Mouse (Mus musculus) spleen, adult 18-20 months (tissue): ENCODE data around the gene Gna13.
A peak's percentile ranks its signal among the peaks of the same experiment; 100 is the strongest.
"Not testable (repeated sequence)": the region's sequence is repeated elsewhere in the genome, so short reads cannot be mapped to it uniquely, and the experiment has no call there.

Source experiments
- DNase-seq, 2 experiments: peaks; one replicate each; pipeline ENCODE4 v3.0.0; 2022; ENCODE audit warnings: mixed read lengths in 2 of 2

Gna13 gene

DNA sequence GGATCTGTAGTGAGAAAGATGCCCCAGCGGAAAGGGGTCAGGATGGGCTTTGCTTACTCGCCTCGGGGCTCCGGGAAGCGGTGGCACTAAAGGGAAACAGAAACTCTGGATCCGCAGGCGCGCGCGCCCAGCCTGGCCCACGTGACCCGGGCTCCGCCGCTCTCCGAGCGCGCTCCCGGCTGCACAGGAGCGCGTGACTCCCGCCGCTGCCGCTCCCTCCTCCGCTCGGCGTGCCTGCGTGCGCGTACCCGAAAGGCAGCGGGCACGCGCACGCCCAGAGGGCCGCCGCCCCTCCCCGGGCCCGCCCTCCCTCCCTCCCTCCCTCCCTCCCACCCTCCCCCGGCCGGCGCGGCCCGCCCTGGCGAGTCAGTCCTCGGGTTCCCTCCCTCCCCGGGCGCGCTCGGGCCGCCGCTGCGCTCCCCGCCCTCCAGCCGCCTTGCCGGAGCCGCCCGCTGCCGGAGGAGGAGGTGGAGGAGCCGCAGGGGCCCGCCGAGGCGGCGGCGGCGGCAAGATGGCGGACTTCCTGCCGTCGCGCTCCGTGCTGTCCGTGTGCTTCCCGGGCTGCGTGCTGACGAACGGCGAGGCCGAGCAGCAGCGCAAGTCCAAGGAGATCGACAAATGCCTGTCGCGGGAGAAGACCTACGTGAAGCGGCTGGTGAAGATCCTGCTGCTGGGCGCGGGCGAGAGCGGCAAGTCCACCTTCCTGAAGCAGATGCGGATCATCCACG, at the start of gene Gna13:
Gna13 (plus strand) TSS at position 369 of the 728 bp plus-strand sequence.
- peak; percentile 83 to 85 for DNase-seq

DNA sequence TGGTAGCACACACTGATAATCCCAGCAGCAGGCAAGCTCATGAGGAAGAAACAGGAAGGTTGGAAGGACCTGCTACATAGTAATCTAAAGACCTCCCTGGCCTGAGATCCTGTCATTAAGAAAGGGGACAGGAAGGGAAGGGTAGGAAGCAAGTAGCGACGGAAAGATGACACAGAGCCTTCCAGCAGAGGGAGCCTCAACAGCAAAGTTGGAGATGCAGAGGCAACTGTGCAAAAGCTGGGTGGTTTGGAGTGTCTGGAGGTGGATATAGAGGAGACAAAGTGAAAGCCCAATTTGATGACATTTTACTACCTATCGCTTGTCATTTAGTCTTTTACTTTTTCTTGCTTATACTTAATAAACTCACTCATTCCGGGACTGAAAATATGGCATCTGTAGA, 45.7 kb upstream of the Gna13 start:
- peak in 1 of 2 experiments; percentile 40 for DNase-seq

DNA sequence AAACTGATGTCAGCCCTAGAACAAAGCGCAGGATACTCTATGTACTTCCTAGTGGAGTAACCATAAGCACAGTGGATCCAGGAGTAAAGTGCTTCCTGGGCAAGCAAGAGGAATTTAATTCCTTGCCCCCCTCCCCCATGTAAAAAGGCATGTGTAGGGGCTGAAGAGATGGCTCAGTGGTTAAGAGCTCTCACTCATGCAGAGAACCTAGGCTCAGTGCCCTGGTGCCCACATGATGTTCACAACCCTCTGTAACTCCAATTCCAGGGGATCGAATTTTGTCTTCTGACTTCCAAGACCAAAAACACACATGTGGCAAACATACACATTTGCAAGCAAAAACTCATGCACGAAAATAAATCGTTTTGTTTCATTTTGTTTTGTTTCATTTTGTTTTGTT, 43.2 kb upstream of the Gna13 start:
- no peak for DNase-seq

DNA sequence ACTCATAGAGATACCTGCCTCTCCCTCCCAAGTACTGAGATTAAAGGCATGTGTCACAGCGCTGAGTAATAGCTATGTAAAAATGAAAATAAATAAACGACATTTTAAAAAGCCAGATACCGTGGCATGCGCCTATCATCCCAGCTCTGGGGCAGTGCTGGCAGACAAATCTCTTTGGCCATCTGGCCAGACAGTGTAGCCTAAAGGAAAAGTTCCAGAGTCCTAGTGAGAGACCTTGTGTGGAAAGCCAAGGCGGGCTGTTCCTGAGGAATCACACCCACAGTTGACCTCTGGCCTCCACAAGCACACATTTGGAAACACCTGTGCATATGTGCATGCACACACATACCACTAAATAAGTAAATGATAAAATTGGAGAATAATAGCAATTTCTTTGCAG, 42.7 kb upstream of the Gna13 start:
- no peak for DNase-seq

DNA sequence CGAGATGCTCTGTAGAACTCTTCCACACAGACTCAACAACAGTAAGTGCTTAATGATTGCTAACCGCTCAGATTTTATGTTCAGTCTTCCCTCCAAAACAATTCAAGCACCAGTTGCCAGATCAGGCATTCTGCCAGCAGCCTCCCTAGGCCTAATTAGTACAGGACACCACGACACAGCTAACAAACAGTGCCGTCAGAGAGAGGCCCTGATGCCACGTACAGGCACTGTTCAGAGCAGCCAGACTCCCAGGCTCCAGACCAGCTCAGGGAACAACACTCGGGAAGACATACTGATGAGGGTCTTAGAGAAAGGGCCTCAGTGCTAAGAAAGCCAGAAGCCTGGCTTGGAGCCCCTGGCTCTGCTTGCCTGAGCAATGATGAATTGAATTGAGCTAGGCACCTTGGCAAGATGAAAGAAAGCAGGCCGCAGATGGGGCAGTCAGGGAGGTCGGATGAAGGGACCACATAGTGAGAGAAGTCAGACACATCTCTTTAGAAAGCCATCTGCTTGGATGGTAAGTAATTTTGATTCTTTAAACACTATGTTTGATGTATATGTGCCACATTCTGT, 42.2 kb upstream of the Gna13 start:
- DNase-seq, result no peak

DNA sequence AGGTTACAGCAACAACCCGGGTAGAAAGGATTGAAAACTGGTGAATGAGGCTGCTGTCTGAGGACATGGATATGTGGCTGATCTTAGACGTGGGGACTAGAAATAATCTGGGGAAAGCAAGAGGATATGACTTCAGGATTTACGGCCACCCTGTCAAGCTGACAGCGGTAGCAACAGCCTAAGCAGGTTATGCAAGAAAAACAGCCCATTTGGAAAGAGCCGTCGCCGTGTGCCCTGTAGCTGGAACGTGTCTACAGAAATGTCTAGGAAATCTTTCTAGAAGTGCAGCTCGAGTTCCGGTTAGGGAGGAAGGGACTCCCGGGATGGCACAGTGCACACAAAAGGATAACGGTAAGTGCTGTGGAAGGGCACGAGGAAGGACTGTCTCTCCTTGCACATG, 36.4 kb upstream of the Gna13 start:
- no peak for DNase-seq

DNA sequence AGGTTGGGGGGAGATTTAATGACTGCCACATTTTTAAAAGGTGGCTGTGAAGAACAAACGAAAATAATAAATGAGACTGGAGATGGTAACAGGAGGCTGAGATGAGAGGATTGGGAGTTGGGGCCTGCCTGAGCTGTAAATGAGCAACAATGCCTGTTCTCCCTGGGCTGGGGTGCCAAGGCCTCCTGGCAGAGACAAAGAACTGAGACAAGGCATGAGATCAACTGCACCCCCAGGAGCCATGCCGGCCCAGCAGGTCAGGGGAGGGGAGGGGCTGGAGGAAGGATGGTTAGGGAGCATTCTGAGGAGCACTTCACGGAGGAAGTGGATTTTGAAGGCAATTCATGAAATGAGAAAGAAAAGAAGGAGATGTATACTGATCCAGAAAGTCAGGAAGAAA, 35.2 kb upstream of the Gna13 start:
- DNase-seq, result no peak

DNA sequence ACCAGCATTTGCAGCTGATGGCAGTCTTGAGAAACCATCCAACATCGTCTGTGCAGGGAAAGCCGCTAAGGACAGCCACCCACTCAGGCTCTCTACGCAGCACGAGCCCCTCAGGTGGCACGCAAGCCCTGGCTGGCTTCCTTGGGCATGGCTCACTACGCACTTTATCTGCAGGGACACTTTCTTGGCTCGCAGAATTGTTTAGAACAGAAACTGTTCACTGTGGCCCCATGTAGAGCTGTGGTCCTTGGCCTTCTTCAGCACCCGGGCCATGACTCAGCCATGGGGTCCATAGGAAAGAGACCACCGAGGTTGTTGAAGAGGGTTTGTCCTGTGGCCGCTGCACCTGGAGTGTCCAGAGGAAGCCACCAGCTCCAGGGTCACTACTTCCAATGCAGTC, 34.7 kb upstream of the Gna13 start:
- DNase-seq, result no peak

DNA sequence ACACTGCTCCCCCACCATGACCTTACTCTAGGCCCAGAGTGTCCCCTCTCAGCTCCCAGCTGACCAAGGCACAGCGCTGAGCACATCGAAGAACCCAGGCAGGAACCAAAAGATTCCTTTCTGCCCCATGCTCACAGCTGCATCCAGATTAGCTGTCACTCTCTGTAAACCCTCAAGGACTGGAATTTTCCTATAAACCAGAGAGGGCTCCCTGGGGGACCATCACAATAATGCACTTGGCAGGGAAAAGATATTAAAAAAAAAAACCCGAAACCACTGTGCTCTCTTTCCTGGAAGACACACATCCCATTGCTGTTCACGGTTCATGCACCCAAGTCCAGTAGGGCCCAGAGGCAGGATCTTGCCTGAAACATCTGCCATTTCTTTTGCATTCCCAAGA, 33.3 kb upstream of the Gna13 start:
- DNase-seq, result no peak

DNA sequence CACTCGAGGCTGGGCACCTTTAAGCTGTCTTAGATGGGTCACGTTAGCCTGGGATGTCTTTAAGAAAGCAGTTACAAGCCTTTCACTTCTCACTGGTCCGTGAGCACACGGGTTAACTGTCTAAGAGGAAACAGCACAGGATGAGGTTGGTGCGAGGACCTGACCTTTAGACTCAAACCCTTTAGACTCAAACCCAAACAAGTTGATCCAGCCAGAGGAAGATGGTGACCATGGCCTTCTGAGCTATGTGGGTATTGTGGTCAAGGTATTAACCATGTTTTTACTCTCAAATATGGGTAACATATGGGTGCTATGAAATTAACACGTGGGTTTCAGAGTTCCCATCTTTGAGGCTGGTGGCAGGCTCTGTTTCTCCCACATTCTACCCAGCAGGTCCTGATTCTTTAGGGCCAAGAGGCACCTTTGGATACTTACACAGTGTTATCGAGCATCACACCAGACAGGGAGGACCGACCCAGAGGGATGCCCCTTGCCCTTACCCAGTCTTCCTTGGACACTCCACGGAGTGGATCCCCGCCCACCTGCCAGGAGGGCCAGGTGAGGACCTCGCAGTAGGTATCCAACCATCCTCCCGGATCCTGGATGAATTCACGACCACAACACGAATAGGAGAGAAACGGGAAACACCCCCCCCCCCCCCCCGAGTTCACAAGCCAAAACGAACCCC, 31.8 kb upstream of the Gna13 start:
- no peak for DNase-seq

DNA sequence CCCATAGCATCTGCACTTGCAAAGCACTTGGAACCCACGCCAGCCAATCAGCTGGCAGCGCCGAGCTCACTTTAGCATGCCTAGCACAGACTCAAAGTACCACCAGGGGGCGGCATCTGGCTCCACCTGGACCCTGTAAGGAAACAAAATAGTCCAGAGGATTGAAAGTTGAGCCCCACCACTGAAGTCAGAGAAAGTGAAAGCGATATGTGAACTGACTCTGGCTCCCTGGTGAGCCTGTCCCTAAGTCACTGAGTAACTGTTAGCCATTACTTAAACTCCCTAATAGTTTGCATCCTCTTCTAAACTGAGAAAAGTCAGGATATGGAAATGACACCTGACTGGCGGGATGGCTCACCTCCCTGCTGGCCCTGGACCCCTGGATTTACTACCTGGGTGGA, 31.2 kb upstream of the Gna13 start:
- DNase-seq, result peak; percentile 82 to 93

DNA sequence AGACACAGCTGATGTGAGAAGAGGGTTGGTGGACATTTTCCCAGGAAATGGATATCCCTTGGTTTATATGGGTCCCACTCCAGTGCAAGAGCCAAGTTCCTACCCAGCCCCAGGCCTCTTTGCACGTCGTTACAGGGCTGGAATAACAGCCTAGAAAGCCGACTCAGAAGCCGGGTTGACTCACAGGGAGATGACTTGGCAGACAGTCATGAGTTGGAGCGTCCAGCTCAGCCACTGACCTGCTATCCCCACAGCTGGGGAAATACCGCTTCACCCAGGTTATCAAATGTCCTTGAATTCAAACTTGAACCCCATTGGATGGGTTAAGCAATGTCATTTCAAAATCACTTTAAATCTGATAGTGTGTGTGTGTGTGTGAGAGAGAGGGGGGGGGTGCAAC, 29.9 kb upstream of the Gna13 start:
- no peak for DNase-seq

DNA sequence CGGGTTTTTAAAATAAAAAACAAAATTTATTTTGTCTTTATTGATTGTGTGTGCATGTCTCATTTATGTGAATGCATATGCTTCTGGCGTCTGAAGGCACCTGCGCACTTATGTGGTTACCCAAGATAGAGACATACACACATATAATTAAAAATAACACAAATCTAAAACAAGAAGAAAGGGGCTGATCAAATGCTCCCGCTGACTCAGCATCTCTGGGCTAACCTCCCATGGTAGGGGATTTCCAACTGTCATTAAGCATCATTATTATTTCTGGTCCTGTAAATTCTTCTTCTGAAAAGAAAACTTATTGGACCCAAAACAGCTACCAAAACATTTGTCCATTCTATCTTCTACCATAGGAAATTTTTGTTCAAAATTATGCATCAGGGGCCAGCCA, 27.9 kb upstream of the Gna13 start:
- no peak for DNase-seq

DNA sequence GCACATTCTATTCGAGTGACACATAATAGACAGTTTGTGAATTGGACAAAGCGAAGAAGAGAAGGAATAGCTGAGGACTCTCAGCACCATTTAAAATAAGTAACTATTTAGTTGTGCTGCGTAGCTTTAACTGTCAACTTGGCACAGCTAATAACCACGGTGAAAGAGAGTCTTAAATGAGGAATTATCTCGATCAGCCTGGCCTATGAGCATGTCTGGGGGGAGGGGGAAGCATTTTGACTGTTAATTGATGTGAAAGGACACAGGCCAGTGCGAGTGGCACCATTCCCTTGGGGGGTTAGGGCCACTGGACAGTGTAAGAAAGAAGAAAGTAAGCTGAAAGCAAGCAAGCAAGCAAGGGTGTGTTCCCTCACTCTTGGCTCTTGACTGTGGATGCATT, 26.7 kb upstream of the Gna13 start:
- no peak for DNase-seq

DNA sequence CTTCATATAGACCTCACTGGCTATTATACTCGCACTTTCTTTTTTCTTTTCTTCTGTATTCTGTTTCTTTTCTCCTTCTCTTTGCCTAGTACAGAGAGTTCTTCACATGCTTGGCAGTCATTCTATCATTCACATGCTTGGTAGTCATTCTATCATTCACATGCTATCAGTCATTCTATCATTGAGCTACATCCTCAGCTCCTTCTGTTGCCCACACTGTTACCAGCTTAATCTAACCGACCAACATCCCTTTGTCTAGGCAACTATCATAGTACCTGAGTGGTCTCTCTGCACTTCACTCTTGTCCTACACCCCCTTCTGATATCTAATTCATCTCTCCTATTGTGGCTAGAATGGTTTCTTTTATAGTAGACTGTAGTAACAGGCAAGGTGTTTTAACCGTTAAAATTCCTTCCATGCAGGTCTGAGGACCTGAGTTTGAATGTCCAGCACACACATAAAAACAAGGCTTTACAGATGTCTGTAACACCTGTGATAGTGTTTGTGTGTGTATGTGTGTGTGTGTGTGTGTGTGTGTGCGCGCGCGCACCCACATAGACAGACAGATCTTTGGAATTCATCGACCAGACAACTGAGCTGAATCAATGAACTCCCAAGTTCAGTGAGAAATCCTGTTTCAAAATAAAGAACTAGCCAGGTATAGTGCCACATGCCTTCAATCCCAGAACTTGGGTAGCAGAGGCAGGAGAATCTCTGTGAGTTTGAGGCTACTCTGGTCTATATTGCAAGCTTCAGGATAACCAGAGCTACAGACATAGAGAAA, 23.3 kb upstream of the Gna13 start:
- DNase-seq, result no peak

DNA sequence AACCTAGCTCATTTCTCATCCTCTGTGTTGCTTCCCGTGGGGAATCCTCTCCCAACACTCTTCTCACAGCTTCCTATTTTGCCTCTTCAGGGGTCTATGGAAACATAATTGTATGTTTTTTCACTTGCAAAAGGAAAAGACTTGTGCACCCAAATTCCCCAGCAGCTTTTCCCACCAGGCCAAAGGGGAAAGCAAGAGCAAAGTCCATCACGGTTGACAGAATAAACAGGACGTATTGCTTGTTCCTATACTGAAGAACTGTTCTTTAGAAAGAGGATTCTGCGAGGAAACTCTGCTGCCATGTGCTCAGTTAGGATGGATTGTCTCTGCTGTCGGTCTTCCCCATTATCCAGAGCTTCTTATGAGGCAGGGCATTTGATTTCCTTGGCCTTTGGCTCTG, 22.1 kb upstream of the Gna13 start:
- DNase-seq, result no peak

DNA sequence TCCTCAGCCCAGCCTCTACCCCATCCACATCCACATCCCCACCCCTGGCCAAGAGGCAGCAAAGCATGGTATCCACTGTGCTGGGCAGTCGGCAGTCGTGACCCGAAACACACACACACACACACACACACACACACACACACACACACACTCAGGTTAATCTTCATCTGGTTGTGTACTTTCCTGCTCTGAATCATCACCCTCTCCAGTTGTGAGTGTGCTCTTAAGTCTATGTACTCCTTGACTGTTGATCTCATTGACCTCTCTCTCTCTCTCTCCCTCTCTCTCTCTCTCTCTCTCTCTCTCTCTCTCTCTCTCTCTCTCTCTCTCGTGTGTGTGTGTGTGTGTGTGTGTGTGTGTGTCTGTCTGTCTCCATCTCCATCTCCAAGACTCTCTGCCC, 20.0 kb upstream of the Gna13 start:
- not testable (repeated sequence) for DNase-seq

DNA sequence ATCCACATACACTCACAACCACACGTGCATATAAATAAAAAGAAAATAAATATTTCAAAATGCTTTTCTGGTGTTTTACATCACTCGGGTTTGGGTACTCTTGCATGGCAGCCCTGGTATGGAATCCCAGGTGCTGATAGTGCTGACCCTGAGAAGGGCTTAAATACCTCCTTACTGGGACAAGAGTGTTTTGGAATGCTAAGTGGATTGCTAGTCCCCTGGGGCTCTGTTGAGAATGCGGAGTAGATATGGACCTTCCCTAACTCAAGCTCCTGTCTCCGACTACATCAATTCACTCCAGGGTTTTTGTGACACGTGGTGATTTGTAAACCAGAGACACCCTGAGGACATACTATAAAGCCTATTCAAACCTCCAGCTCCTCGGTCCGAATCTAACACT, 19.1 kb upstream of the Gna13 start:
- DNase-seq, result no peak

DNA sequence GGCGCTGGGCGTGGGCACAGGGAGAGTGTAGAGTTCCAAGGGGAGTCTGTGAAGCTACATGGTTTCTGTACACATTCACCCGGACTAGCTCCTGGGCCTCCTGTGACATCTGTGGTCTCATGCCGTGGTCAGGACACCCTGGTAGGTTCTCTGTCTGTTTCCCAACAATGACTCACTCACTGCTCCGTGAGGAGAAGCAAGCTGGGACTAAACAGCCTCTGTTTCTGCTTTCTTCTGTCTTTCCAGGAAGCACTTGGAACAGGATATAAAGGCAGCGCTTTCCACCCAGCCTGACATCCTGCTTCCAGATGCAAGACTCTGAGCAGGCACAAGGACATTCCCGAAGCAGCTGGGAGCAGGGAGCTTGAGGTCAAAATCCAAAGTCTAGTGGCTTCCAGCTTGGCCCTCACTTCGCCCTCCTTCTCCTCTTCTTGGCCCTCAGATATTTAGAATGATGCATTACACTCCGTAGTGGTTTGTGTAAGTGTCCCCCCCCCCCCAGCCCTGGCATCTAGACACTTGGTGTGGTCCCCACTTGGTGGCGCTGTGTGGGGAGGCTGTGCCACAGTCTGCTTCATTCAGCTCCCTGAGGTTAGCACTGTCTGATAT, 18.5 kb upstream of the Gna13 start:
- DNase-seq, result peak in 1 of 2 experiments; percentile 48

DNA sequence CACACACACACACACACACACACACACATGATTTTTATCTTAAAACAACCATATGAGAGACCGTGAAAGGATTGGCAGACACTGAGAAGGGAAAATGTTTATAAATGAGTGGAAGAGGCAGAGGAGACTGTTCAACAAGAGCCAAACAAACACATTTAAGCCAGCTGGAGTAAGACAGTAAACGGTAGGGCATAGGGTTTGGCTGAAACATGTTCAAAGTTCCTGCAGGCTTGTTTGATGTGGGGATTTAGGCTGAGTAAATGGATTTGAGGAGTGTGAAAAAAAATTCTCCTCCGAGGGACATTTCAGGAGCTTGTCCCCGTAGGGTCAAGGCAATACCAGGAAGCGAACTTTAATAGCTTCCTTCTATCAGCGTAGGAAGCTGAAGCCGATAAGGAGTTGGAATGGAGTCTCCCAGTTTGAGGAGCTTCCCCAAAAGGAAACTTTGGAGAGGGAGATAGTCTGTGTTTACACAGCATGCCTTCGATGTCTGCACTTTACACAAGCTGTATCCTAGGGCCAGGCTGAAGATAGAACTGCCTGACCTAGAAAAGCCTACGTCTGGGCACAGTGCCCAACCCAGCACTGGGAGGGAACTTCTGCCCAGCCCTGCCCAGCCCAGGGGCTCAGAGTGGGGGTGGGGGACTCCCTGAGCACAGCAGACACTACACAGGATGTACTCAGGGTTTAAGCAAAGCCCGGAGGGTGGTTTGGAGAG, 15.2 kb upstream of the Gna13 start:
- DNase-seq, result peak; percentile 41 to 45

DNA sequence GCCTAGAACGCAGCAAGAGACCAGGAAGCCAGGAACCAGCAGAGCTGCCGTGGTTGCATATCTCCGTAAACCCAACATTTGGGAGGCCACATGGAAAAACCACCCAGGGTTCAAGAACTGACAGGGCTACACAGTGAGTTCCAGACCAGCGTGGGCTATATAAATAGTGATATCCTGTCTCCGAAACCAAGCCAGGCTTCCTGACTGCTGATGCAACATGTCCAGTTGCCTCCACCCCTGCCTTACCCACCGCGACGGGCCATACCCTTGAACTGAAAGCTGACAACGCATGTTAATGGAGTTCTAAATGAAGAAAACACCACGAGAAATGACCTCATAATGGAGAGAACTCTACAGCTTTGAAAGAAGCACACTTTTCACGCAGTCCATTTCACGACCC, 14.2 kb upstream of the Gna13 start:
- DNase-seq, result no peak

DNA sequence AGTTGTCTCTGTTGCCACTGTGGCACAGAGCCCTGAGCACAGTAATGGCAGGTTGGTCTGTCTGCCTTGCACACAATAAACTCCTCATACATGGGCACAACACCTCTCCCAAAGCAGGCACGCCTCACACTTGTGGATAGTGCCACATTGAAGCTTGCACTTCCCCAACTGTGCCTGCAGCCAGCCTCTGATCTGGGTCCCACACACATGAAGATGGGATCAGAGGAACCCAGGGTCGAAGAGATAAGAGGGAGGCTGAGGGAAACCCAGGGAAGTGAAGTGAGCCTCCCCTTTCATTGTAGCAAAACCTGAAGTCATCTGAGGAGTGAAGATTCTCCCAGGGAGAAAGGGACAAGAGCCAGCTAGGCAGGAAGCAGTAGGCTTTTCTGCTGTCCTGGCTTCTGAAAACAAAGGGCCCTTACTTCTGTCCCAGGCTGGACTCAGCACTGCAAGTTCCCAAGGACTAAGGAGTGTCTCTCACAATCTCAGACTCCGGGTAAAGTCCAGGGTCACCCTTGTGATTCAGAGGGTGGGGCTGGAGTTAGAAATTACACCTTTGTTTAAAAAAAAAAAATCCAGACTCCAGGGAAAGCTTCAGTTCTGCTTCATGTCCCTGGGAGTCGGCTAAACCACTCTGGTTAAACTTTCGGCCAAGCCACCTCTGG, 12.8 kb upstream of the Gna13 start:
- no peak for DNase-seq
